Mouse (Mus musculus): ENCODE measurements around the gene Adgrl1. TPM values are rescaled to one million over a fixed set of nuclear protein-coding genes. Genes with fewer than 3 reads are reported as not detected.
A peak's percentile ranks its signal among the peaks of the same experiment; 100 is the strongest.

The Adgrl1 gene
- polyA plus RNA-seq, 1 experiment from 2014 or later = 11.0 TPM

- 77% methylated on average over 6 of the region's 6 CpGs for WGBS
- Histone ChIP-seq H3K9ac (peak overlapping the region; percentile 68; the same call in 1 of the 2 replicates), H3K9me3 (no peaks in the 10 kb centered on the region), H3K4me3 (replicated peaks) (peak overlapping the region; percentile 99), H3K27ac (0 out of 2 replicates have a peak overlapping the region, but pooled peaks have one; percentile 78), H3K36me3 (peaks cover 13% of the 10 kb centered on the region; the same call in 1 of the 2 replicates), H3K27me3 (replicated peaks) (no peaks in the 10 kb centered on the region), H3K4me1 (replicated peaks) (peaks cover 24% of the 10 kb centered on the region), H3K4me2 (replicated peaks) (peak overlapping the region; percentile 80)
- no peak for ATAC-seq
These were observed 71.8 kb downstream of the Adgrl1 start for GRCm38 (mm10) chr8:83971661-83972060.

GRCm38 (mm10) chr8:83972150-83973120 lies 72.5 kb downstream of the Adgrl1 start, which contains the start of gene Prkaca:
Gene Prkaca (plus strand): TSS chr8:83972993.
- Histone ChIP-seq H3K9ac (peak within 1 kb of the TSS; percentile 89), H3K27ac (peak within 1 kb of the TSS; percentile 78), H3K4me2 (replicated peaks) (peak within 1 kb of the TSS; percentile 86), H3K9me3 (no peaks in the 10 kb centered on the region), H3K4me3 (replicated peaks) (peak within 1 kb of the TSS; percentile 99), H3K36me3 (peaks cover 13% of the 10 kb centered on the region; the same call in 1 of the 2 replicates), H3K4me1 (replicated peaks) (peaks cover 32% of the 10 kb centered on the region), H3K27me3 (replicated peaks) (no peaks in the 10 kb centered on the region)
- ATAC-seq = peak; percentile 99
- under 1% methylated on average over 87 of the region's 94 CpGs for WGBS

GRCm38 (mm10) chr8:83973161-83974031 lies 73.5 kb downstream of the Adgrl1 start:
- WGBS = 2% methylated on average over 37 of the region's 37 CpGs
- Histone ChIP-seq H3K4me2 (replicated peaks) (peak overlapping the region; percentile 86), H3K27me3 (replicated peaks) (no peaks in the 10 kb centered on the region), H3K27ac (peak overlapping the region; percentile 77; the same call in 1 of the 2 replicates), H3K4me1 (replicated peaks) (peaks cover 38% of the 10 kb centered on the region), H3K9me3 (no peaks in the 10 kb centered on the region), H3K4me3 (replicated peaks) (peak overlapping the region; percentile 99), H3K9ac (peak overlapping the region; percentile 89), H3K36me3 (peaks cover 5% of the 10 kb centered on the region; the same call in 1 of the 2 replicates)
- peak; percentile 44; the same call in 1 of the 2 replicates for ATAC-seq

- Histone ChIP-seq H3K9ac (no peak overlapping the region), H3K27me3 (replicated peaks) (no peaks in the 10 kb centered on the region), H3K9me3 (no peaks in the 10 kb centered on the region), H3K36me3 (no peaks in the 10 kb centered on the region), H3K4me3 (replicated peaks) (no peak overlapping the region), H3K4me1 (replicated peaks) (peaks cover 38% of the 10 kb centered on the region), H3K27ac (no peak overlapping the region), H3K4me2 (replicated peaks) (peak overlapping the region; percentile 86)
- ATAC-seq = no peak
- WGBS = 82% methylated on average over 4 of the region's 4 CpGs
These were observed 74.6 kb downstream of the Adgrl1 start for GRCm38 (mm10) chr8:83974521-83974920.

GRCm38 (mm10) chr8:83976101-83976630 lies 76.3 kb downstream of the Adgrl1 start:
- H3K9ac ChIP-seq = no peak overlapping the region
- H3K4me2 ChIP-seq (replicated peaks) = no peak overlapping the region
- H3K9me3 ChIP-seq = no peaks in the 10 kb centered on the region
- 84% methylated on average over 4 of the region's 4 CpGs for WGBS
- no peaks in the 10 kb centered on the region for H3K27me3 ChIP-seq (replicated peaks)
- H3K4me1 ChIP-seq (replicated peaks) = peaks cover 38% of the 10 kb centered on the region
- H3K4me3 ChIP-seq (replicated peaks) = no peak overlapping the region
- no peak for ATAC-seq
- H3K36me3 ChIP-seq = peaks cover 6% of the 10 kb centered on the region
- no peak overlapping the region for H3K27ac ChIP-seq

- Histone ChIP-seq H3K27me3 (replicated peaks) (no peaks in the 10 kb centered on the region), H3K36me3 (peaks cover 12% of the 10 kb centered on the region), H3K4me2 (replicated peaks) (no peak overlapping the region), H3K27ac (no peak overlapping the region), H3K9me3 (no peaks in the 10 kb centered on the region), H3K4me3 (replicated peaks) (no peak overlapping the region), H3K4me1 (replicated peaks) (peaks cover 32% of the 10 kb centered on the region), H3K9ac (no peak overlapping the region)
- no peak for ATAC-seq
- WGBS = 77% methylated on average over 5 of the region's 5 CpGs
These were observed 77.0 kb downstream of the Adgrl1 start for GRCm38 (mm10) chr8:83976779-83977350.

GRCm38 (mm10) chr8:83977646-83978045 lies 77.7 kb downstream of the Adgrl1 start:
- Histone ChIP-seq H3K27ac (no peak overlapping the region), H3K4me2 (replicated peaks) (peak overlapping the region; percentile 22; the same call in 1 of the 2 replicates), H3K4me1 (replicated peaks) (peaks cover 30% of the 10 kb centered on the region)

GRCm38 (mm10) chr8:83978200-83978599 lies 78.3 kb downstream of the Adgrl1 start:
- Histone ChIP-seq H3K27ac (no peak overlapping the region), H3K27me3 (replicated peaks) (no peaks in the 10 kb centered on the region), H3K4me2 (replicated peaks) (no peak overlapping the region), H3K4me1 (replicated peaks) (peaks cover 30% of the 10 kb centered on the region), H3K9ac (no peak overlapping the region), H3K9me3 (no peaks in the 10 kb centered on the region), H3K4me3 (replicated peaks) (no peak overlapping the region), H3K36me3 (peaks cover 18% of the 10 kb centered on the region)
- 62% methylated on average over 9 of the region's 9 CpGs for WGBS
- no peak for ATAC-seq

More at GRCm38 (mm10) chr8:83977646-83978045, 77.7 kb downstream of the Adgrl1 start:
- WGBS = 45% methylated on average over 6 of the region's 6 CpGs
- H3K27me3 ChIP-seq (replicated peaks) = no peaks in the 10 kb centered on the region
- no peaks in the 10 kb centered on the region for H3K9me3 ChIP-seq
- H3K36me3 ChIP-seq = peaks cover 17% of the 10 kb centered on the region
- no peak overlapping the region for H3K9ac ChIP-seq
- ATAC-seq = no peak
- H3K4me3 ChIP-seq (replicated peaks) = no peak overlapping the region

- Histone ChIP-seq H3K4me3 (replicated peaks) (no peak overlapping the region), H3K27ac (no peak overlapping the region), H3K4me2 (replicated peaks) (no peak overlapping the region), H3K36me3 (peaks cover 31% of the 10 kb centered on the region), H3K4me1 (replicated peaks) (peaks cover 16% of the 10 kb centered on the region), H3K9me3 (no peaks in the 10 kb centered on the region), H3K27me3 (replicated peaks) (no peaks in the 10 kb centered on the region), H3K9ac (no peak overlapping the region)
- no peak for ATAC-seq
- WGBS = 96% methylated on average over 1 of the region's 1 CpGs
These were observed 80.3 kb downstream of the Adgrl1 start for GRCm38 (mm10) chr8:83980250-83980649.

GRCm38 (mm10) chr8:83980845-83981244 lies 80.9 kb downstream of the Adgrl1 start:
- Histone ChIP-seq H3K27me3 (replicated peaks) (no peaks in the 10 kb centered on the region), H3K27ac (no peak overlapping the region), H3K9me3 (no peaks in the 10 kb centered on the region), H3K9ac (no peak overlapping the region), H3K4me2 (replicated peaks) (no peak overlapping the region), H3K36me3 (peaks cover 31% of the 10 kb centered on the region), H3K4me1 (replicated peaks) (peaks cover 16% of the 10 kb centered on the region), H3K4me3 (replicated peaks) (no peak overlapping the region)
- WGBS = 77% methylated on average over 8 of the region's 8 CpGs
- ATAC-seq = no peak

GRCm38 (mm10) chr8:83981533-83981932 lies 81.6 kb downstream of the Adgrl1 start:
- no peak for ATAC-seq
- no peaks in the 10 kb centered on the region for H3K9me3 ChIP-seq
- H3K4me2 ChIP-seq (replicated peaks) = no peak overlapping the region
- 96% methylated on average over 7 of the region's 7 CpGs for WGBS
- H3K4me3 ChIP-seq (replicated peaks) = no peak overlapping the region
- H3K9ac ChIP-seq = no peak overlapping the region
- no peak overlapping the region for H3K27ac ChIP-seq
- peaks cover 14% of the 10 kb centered on the region for H3K4me1 ChIP-seq (replicated peaks)
- H3K27me3 ChIP-seq (replicated peaks) = no peaks in the 10 kb centered on the region
- H3K36me3 ChIP-seq = peaks cover 36% of the 10 kb centered on the region

Data from intestine, embryonic 15.5 days (tissue).